Mouse (Mus musculus) brain, embryonic 14.5 days (tissue): ENCODE measurements around the gene Trp63.

Source experiments
- CTCF ChIP-seq: fragments of 200-500 bp; IDR thresholded peaks from 2 replicates; pipeline ENCODE4 v1.5.1; 2012; ENCODE audit warnings: inconsistent platforms, mild to moderate bottlenecking, moderate library complexity, borderline replicate concordance; ENCODE audit not compliant: insufficient read depth, insufficient read length; ENCODE audit errors: extremely low read depth
- POLR2A ChIP-seq: fragments of 200-500 bp; IDR thresholded peaks from 2 replicates; pipeline ENCODE4 v1.6.1; 2012; ENCODE audit warnings: mild to moderate bottlenecking, inconsistent platforms, borderline replicate concordance; ENCODE audit not compliant: poor library complexity, insufficient read depth, insufficient read length, severe bottlenecking; ENCODE audit errors: extremely low read depth

DNA sequence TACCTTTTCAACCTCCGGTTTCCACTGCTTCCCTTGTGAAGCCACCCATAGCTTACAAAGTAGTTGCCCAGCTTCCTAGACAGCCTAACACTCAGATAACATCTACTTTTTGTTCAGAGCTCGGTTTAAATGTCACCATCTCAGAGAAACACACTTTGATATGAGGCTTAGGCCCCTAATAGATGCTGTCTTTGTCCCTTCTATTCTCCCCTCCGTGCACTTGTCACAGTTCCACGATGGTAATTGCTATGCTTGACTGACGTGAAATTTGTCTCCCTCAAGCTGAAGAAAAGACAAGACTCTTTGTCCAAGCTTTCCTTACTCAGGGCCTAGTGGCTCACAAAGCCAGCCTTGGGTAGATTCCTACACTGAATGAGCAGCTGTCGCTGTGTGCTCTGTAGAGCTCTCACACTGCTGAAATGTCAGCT lies 54.1 kb downstream of the Trp63 start:
- TF ChIP-seq POLR2A (no peak), CTCF (no peak)
